Mouse (Mus musculus) heart, adult 2 months (tissue): ENCODE results near the gene Phactr2.

ENCODE experiments used
- CTCF ChIP-seq: fragments of 200-600 bp; IDR thresholded peaks from 2 replicates; pipeline ENCODE4 v1.8.1; 2022; ENCODE audit warnings: antibody characterized with exemption, mild to moderate bottlenecking, moderate library complexity
- EP300 ChIP-seq: fragments of 200-500 bp; IDR thresholded peaks from 2 replicates; pipeline ENCODE4 v1.6.1; 2011; ENCODE audit warnings: low read depth, low read length, control low read depth; ENCODE audit not compliant: insufficient read depth
- POLR2A ChIP-seq: fragments of 200-500 bp; IDR thresholded peaks from 2 replicates; pipeline ENCODE4 v1.6.1; 2011; ENCODE audit warnings: mild to moderate bottlenecking, low read depth, low read length, control low read depth; ENCODE audit not compliant: insufficient read depth

DNA sequence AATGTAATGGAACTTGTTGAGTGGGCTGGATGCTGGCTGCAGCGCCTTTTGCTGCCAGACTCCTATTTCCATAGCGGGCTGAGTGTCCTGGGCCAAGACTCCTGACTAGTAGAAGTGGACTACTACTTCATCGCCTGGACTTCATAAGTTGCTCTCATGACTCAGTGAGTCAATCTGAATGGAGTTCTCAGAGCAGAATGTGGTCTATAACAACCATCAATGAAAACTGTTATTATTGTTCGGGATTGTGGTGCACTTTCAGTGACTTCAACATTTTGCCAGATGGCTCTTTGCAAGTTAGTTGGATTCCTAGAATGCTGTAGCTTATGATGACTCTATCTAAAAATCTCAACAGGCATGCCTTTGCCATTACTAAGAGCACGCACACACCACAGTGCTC, 185.9 kb downstream of the Phactr2 start:
- TF ChIP-seq CTCF: no peak
- no peak for TF ChIP-seq POLR2A
- no peak for TF ChIP-seq EP300
